Mouse (Mus musculus) heart, embryonic 16.5 days (tissue): ENCODE results near the gene Cacna1d. TPM values are rescaled to one million over a fixed set of nuclear protein-coding genes. Genes with fewer than 3 reads are reported as not detected.

Experiments used
- ATAC-seq: fragments of 200-750 bp; cut with Nextera tagmentation; replicated peaks from 2 replicates; pipeline ENCODE4 v1.8.0; 2017; ENCODE audit warnings: moderate number of reproducible peaks; ENCODE audit not compliant: insufficient read depth, low FRiP score; ENCODE audit errors: extremely low read depth
- H3K27ac ChIP-seq: fragments of 300-500 bp; sonication (generic); 2 replicates; pipeline ENCODE4 v1.5.1; 2014; ENCODE audit warnings: mild to moderate bottlenecking, low read length, control low read depth, moderate library complexity
- H3K27me3 ChIP-seq: fragments of 300-500 bp; sonication (generic); 2 replicates; pipeline ENCODE4 v1.6.1; 2014; ENCODE audit warnings: low read length, mixed read lengths; ENCODE audit not compliant: control insufficient read depth, insufficient read depth
- H3K36me3 ChIP-seq: fragments of 300-500 bp; sonication (generic); 2 replicates; pipeline ENCODE4 v1.6.1; 2014; ENCODE audit not compliant: control insufficient read depth, insufficient read depth
- H3K4me1 ChIP-seq: fragments of 300-500 bp; sonication (generic); 2 replicates; pipeline ENCODE4 v1.6.1; 2014; ENCODE audit warnings: low read length, mixed read lengths; ENCODE audit not compliant: control insufficient read depth, insufficient read depth
- H3K4me2 ChIP-seq: fragments of 300-500 bp; sonication (generic); 2 replicates; pipeline ENCODE4 v1.6.1; 2014; ENCODE audit warnings: low read depth, mild to moderate bottlenecking, control low read depth, low read length
- H3K4me3 ChIP-seq: fragments of 300-500 bp; sonication (generic); 2 replicates; pipeline ENCODE4 v1.5.1; 2014; ENCODE audit warnings: mild to moderate bottlenecking, control low read depth, low read length
- H3K9ac ChIP-seq: fragments of 300-500 bp; sonication (generic); 2 replicates; pipeline ENCODE4 v1.6.1; 2014; ENCODE audit warnings: low read length, control low read depth
- H3K9me3 ChIP-seq: fragments of 300-500 bp; sonication (generic); replicated peaks from 2 replicates; pipeline ENCODE4 v1.6.1; 2016; ENCODE audit warnings: low read length; ENCODE audit not compliant: control insufficient read depth
- WGBS: fragments of 180-500 bp; shearing (Covaris S2); extraction: QIAGEN DNeasy Blood & Tissue Kit; methylation state at CpG from one replicate; pipeline ENCODE4 v1.1.7; 2014; 5-methylcytosine and 5-hydroxymethylcytosine counted together
- polyA plus RNA-seq: library from polyadenylated mRNA; unstranded; fragments of >200 nt; fragmentation: Nextera tagmentation; extraction: Ambion mirVana; gene quantifications from 2 replicates; pipeline ENCODE4 v1.2.1, GENCODE M21; 2015

The Cacna1d gene
- polyA plus RNA-seq, 1 experiment from 2014 or later = 4.9 TPM

GRCm38 (mm10) chr14:30435316-30435715, 55.9 kb downstream of the Cacna1d start:
- WGBS = 82% methylated on average over 5 of the region's 5 CpGs
- no peak overlapping the region for H3K9ac ChIP-seq
- H3K27me3 ChIP-seq = no peaks in the 10 kb centered on the region
- no peak overlapping the region for H3K27ac ChIP-seq
- no peak overlapping the region for H3K4me3 ChIP-seq
- H3K4me1 ChIP-seq = no peaks in the 10 kb centered on the region
- no peaks in the 10 kb centered on the region for H3K9me3 ChIP-seq
- H3K36me3 ChIP-seq = no peaks in the 10 kb centered on the region
- H3K4me2 ChIP-seq = no peak overlapping the region
- ATAC-seq = no peak

- WGBS = 74% methylated on average over 5 of the region's 5 CpGs
- Histone ChIP-seq H3K9ac (no peak overlapping the region), H3K4me2 (no peak overlapping the region), H3K36me3 (no peaks in the 10 kb centered on the region), H3K4me1 (peaks cover 1% of the 10 kb centered on the region), H3K27me3 (no peaks in the 10 kb centered on the region), H3K4me3 (no peak overlapping the region), H3K27ac (no peak overlapping the region), H3K9me3 (no peaks in the 10 kb centered on the region)
- ATAC-seq = no peak
These were observed 60.8 kb downstream of the Cacna1d start for GRCm38 (mm10) chr14:30430446-30430845.

GRCm38 (mm10) chr14:30430026-30430425, 61.2 kb downstream of the Cacna1d start:
- Histone ChIP-seq H3K36me3 (no peaks in the 10 kb centered on the region), H3K9ac (no peak overlapping the region), H3K27ac (no peak overlapping the region), H3K4me3 (no peak overlapping the region), H3K4me2 (no peak overlapping the region), H3K9me3 (no peaks in the 10 kb centered on the region), H3K27me3 (no peaks in the 10 kb centered on the region), H3K4me1 (peaks cover 5% of the 10 kb centered on the region)
- 67% methylated on average over 9 of the region's 9 CpGs for WGBS
- no peak for ATAC-seq

GRCm38 (mm10) chr14:30429606-30430005, 61.6 kb downstream of the Cacna1d start:
- ATAC-seq = no peak
- H3K36me3 ChIP-seq = no peaks in the 10 kb centered on the region
- H3K27ac ChIP-seq = no peak overlapping the region
- no peak overlapping the region for H3K4me3 ChIP-seq
- WGBS = 54% methylated on average over 9 of the region's 9 CpGs
- H3K4me2 ChIP-seq = no peak overlapping the region
- no peaks in the 10 kb centered on the region for H3K27me3 ChIP-seq
- H3K4me1 ChIP-seq = peaks cover 9% of the 10 kb centered on the region
- H3K9ac ChIP-seq = no peak overlapping the region
- H3K9me3 ChIP-seq = no peaks in the 10 kb centered on the region

- H3K4me3 ChIP-seq = no peak overlapping the region
- no peaks in the 10 kb centered on the region for H3K9me3 ChIP-seq
- no peaks in the 10 kb centered on the region for H3K27me3 ChIP-seq
- H3K4me1 ChIP-seq = peaks cover 9% of the 10 kb centered on the region
- H3K36me3 ChIP-seq = no peaks in the 10 kb centered on the region
- no peak overlapping the region for H3K27ac ChIP-seq
- H3K9ac ChIP-seq = no peak overlapping the region
- no peak overlapping the region for H3K4me2 ChIP-seq
- ATAC-seq = no peak
These were observed 62.5 kb downstream of the Cacna1d start for GRCm38 (mm10) chr14:30428757-30429156.

GRCm38 (mm10) chr14:30425876-30426275, 65.4 kb downstream of the Cacna1d start:
- no peak overlapping the region for H3K4me3 ChIP-seq
- H3K36me3 ChIP-seq = no peaks in the 10 kb centered on the region
- 32% methylated on average over 4 of the region's 4 CpGs for WGBS
- no peak overlapping the region for H3K4me2 ChIP-seq
- H3K9ac ChIP-seq = no peak overlapping the region
- H3K27me3 ChIP-seq = no peaks in the 10 kb centered on the region
- ATAC-seq = no peak
- peaks cover 9% of the 10 kb centered on the region for H3K4me1 ChIP-seq
- H3K9me3 ChIP-seq = no peaks in the 10 kb centered on the region
- H3K27ac ChIP-seq = no peak overlapping the region

GRCm38 (mm10) chr14:30425175-30425574, 66.1 kb downstream of the Cacna1d start:
- 34% methylated on average over 6 of the region's 6 CpGs for WGBS
- H3K4me2 ChIP-seq = no peak overlapping the region

GRCm38 (mm10) chr14:30424638-30425037, 66.6 kb downstream of the Cacna1d start:
- Histone ChIP-seq H3K9ac (no peak overlapping the region), H3K36me3 (no peaks in the 10 kb centered on the region), H3K27me3 (no peaks in the 10 kb centered on the region), H3K4me3 (no peak overlapping the region), H3K27ac (no peak overlapping the region), H3K4me2 (no peak overlapping the region), H3K9me3 (no peaks in the 10 kb centered on the region), H3K4me1 (peaks cover 9% of the 10 kb centered on the region)
- ATAC-seq = no peak
- WGBS = 84% methylated on average over 4 of the region's 4 CpGs

More at GRCm38 (mm10) chr14:30425175-30425574, 66.1 kb downstream of the Cacna1d start:
- Histone ChIP-seq H3K27me3 (no peaks in the 10 kb centered on the region), H3K27ac (no peak overlapping the region), H3K9me3 (no peaks in the 10 kb centered on the region), H3K9ac (no peak overlapping the region), H3K4me3 (no peak overlapping the region), H3K36me3 (no peaks in the 10 kb centered on the region), H3K4me1 (peaks cover 9% of the 10 kb centered on the region)
- no peak for ATAC-seq

- WGBS = 86% methylated on average over 7 of the region's 7 CpGs
- H3K9me3 ChIP-seq = no peaks in the 10 kb centered on the region
- no peak overlapping the region for H3K27ac ChIP-seq
- no peak overlapping the region for H3K9ac ChIP-seq
- H3K27me3 ChIP-seq = no peaks in the 10 kb centered on the region
- no peaks in the 10 kb centered on the region for H3K36me3 ChIP-seq
- H3K4me1 ChIP-seq = peaks cover 9% of the 10 kb centered on the region
- no peak overlapping the region for H3K4me3 ChIP-seq
- no peak overlapping the region for H3K4me2 ChIP-seq
- no peak for ATAC-seq
These were observed 68.7 kb downstream of the Cacna1d start for GRCm38 (mm10) chr14:30422376-30423140.
